Mouse (Mus musculus) thymus, adult 2 months (tissue): ENCODE measurements around the gene Gcfc2. TPM values are rescaled to one million over a fixed set of nuclear protein-coding genes. Genes with fewer than 3 reads are reported as not detected.
A peak's percentile ranks its signal among the peaks of the same experiment; 100 is the strongest.

Experiments used
- DNase-seq: peaks from one replicate; pipeline ENCODE4 v3.0.0; 2021
- H3K27ac ChIP-seq: fragments of 200-500 bp; 2 replicates; pipeline ENCODE4 v1.5.1; 2012; ENCODE audit warnings: low read length, control low read depth; ENCODE audit not compliant: control insufficient read depth, insufficient read depth
- H3K27me3 ChIP-seq: fragments of 200-500 bp; 2 replicates; pipeline ENCODE4 v1.6.1; 2012; ENCODE audit warnings: mild to moderate bottlenecking, low read length, moderate library complexity, mixed read lengths; ENCODE audit not compliant: control insufficient read depth, insufficient read depth
- H3K36me3 ChIP-seq: fragments of 200-500 bp; 2 replicates; pipeline ENCODE4 v1.6.1; 2012; ENCODE audit warnings: mild to moderate bottlenecking, low read length, moderate library complexity; ENCODE audit not compliant: control insufficient read depth, insufficient read depth
- H3K4me1 ChIP-seq: fragments of 200-500 bp; replicated peaks from 2 replicates; pipeline ENCODE4 v1.6.1; 2012; ENCODE audit warnings: low read length; ENCODE audit not compliant: control insufficient read depth, insufficient read depth
- H3K4me3 ChIP-seq: fragments of 200-500 bp; 2 replicates; pipeline ENCODE4 v1.5.1; 2012; ENCODE audit warnings: mild to moderate bottlenecking, low read length, control low read depth, moderate library complexity; ENCODE audit not compliant: control insufficient read depth, insufficient read depth
- CTCF ChIP-seq: fragments of 200-500 bp; IDR thresholded peaks from 2 replicates; pipeline ENCODE4 v1.5.1; 2012; ENCODE audit warnings: mild to moderate bottlenecking, control low read depth, low read length, moderate library complexity, borderline replicate concordance; ENCODE audit not compliant: control insufficient read depth, poor library complexity, insufficient read depth; ENCODE audit errors: extremely low read depth
- POLR2A ChIP-seq: fragments of 200-500 bp; IDR thresholded peaks from 2 replicates; pipeline ENCODE4 v1.6.1; 2012; ENCODE audit warnings: mild to moderate bottlenecking, low read length, control low read depth, moderate library complexity; ENCODE audit not compliant: control insufficient read depth, poor library complexity, insufficient read depth; ENCODE audit errors: extremely low read depth
- WGBS: fragments of 180-500 bp; shearing (Covaris S2); methylation state at CpG from one replicate; pipeline ENCODE4 v1.1.7; 2018; 5-methylcytosine and 5-hydroxymethylcytosine counted together
- polyA plus RNA-seq: library from polyadenylated mRNA; depleted of rRNA; stranded (reverse); fragments of >200 nt; gene quantifications from 2 replicates; pipeline ENCODE4 v1.2.3, GENCODE M21; 2012

Gene Gcfc2
- polyA plus RNA-seq, 1 experiment = 5.0 TPM

DNA sequence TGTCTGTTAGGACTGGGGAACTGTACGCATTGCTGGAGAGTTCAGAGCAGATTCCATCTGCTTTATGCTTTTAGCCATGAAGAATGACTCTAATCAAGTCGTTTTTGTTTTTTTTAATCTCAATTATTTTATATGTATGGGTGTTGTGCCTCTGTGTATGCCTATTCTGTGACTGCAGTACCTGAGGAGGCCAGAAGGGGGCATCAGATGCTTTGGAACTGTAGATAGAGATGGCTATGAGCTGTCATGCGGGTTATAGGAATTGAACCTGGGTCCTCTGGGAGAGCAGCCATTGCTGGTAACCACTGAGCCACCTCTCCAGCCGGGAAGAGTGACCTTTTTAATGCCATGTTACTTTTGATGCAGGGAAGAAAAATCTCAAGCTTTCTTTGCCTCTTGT is 32.9 kb downstream of the Gcfc2 start:
- 94% methylated on average over 4 of the region's 4 CpGs for WGBS
- TF ChIP-seq CTCF = no peak
- no peak for TF ChIP-seq POLR2A
- Histone ChIP-seq H3K27ac (no peak overlapping the region), H3K4me1 (no peaks in the 10 kb centered on the region), H3K36me3 (peaks cover 47% of the 10 kb centered on the region), H3K4me3 (no peak overlapping the region), H3K27me3 (no peaks in the 10 kb centered on the region)
- DNase-seq = peak; percentile 18

DNA sequence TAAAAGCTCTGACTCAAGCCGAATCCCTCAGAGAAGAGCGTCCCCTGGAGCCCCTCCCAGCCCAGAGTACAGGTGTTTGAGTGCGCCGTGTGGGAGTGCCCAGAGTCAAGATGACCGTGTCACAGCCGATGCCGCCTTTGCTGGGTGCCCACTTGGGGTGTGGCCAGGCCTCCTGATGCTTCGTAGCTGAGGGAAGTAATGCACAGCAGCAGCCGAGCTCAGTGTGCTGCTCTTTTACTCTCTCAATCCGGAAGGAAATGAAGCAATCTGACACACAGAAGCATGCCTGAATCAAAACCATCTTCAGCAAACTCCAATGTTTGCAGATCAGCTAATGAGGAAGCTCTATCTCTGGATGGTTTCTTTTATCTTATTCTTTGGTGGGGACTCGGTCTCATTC is 34.5 kb downstream of the Gcfc2 start:
- H3K4me1 ChIP-seq = no peaks in the 10 kb centered on the region
- DNase-seq = no peak
- no peak overlapping the region for H3K27ac ChIP-seq
- WGBS = 96% methylated on average over 11 of the region's 11 CpGs
- no peak for TF ChIP-seq CTCF
- no peak for TF ChIP-seq POLR2A
- H3K36me3 ChIP-seq = peaks cover 47% of the 10 kb centered on the region
- no peak overlapping the region for H3K4me3 ChIP-seq
- H3K27me3 ChIP-seq = no peaks in the 10 kb centered on the region

DNA sequence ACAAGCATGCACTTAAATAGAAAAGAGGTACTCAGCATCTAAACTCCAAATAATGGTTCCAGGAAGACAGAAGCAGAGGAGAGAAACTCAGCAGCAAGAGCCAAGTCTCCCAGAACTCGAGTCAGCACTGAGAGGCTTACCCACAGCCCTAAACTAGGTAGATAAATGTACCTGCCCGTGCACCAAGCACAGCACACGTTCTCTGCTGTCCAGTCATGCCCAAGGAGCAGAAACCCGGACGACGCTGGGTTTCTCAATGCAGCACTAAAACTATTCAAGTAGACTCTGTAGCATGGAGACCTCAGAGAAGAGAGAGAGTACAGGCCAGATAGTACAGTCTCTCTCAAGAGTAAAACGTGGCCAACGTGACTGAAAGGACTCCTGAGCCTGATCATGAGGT is 36.4 kb downstream of the Gcfc2 start:
- TF ChIP-seq CTCF (no peak), POLR2A (no peak)
- Histone ChIP-seq H3K4me1 (no peaks in the 10 kb centered on the region), H3K27me3 (no peaks in the 10 kb centered on the region), H3K27ac (no peak overlapping the region), H3K4me3 (no peak overlapping the region), H3K36me3 (peaks cover 45% of the 10 kb centered on the region)
- WGBS = 96% methylated on average over 8 of the region's 8 CpGs
- no peak for DNase-seq

DNA sequence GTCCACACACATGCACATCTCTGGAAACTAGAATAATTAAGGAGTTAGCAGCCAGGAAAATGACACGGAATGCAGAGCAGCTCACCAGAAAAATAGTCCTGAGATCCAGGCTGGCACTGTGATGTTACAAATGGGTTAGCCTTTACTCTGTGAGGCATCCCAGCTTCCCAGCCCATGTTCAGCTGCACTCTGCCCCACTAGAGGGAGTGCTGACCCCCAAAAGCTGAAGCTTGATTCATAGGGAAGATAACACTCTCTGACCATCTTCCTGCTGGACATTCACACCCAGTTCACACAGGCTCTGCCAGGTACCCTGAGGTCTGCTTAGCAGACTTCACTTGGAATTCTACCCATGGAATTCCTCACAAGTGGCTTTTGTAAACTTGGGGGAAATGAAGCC is 36.8 kb downstream of the Gcfc2 start:
- Histone ChIP-seq H3K36me3 (peaks cover 45% of the 10 kb centered on the region), H3K4me3 (no peak overlapping the region), H3K27ac (no peak overlapping the region), H3K27me3 (no peaks in the 10 kb centered on the region), H3K4me1 (peaks cover 2% of the 10 kb centered on the region)
- DNase-seq = no peak
- TF ChIP-seq POLR2A (no peak), CTCF (no peak)
- WGBS = 100% methylated on average over 1 of the region's 1 CpGs

DNA sequence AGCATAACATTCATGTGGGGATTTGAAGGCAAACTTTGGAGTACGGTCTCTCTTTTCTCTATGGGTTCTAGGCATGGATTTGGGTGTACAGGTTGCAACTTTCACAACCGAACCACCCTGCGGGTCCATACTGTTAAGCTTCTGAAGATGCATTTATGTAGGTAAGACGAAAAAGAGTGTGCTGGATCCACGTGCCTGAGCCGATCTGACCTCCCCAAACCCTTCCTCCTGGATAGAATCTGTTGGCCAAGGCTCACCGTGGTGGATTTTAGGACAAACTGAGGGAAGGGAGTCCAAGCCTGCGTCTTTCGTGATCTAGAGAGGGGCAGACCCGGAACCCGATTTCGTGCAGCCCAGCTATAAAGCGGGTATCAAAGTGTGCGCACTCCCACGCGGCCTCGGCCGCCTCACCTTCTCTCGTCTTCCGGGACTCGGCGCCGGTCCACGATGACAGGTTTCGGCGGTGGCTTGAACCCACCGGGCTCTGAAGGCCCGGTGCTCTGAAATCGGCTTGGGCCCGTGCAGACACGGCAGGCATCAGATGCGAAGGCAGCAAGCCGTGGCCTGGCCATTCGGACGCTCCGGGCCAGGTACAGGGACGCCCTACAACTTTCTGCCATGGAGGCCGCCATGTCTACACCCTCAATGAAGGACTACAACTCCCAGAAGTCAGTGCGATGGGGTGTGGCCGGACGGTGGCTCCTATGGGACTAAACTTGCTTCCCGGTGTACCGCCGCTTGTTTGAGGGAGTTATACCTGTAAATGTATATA is 42.0 kb downstream of the Gcfc2 start, which contains the start of gene Mrpl19:
Gene Mrpl19 (minus strand): TSS at position 663 of the 772 bp plus-strand sequence.
- Histone ChIP-seq H3K36me3 (peaks cover 22% of the 10 kb centered on the region), H3K27ac (no peak within 1 kb of the TSS), H3K27me3 (no peaks in the 10 kb centered on the region), H3K4me1 (peaks cover 3% of the 10 kb centered on the region), H3K4me3 (peak within 1 kb of the TSS; percentile 91)
- WGBS = under 1% methylated on average over 44 of the region's 44 CpGs
- peak; percentile 95 for DNase-seq
- TF ChIP-seq CTCF (no peak), POLR2A (no peak)

DNA sequence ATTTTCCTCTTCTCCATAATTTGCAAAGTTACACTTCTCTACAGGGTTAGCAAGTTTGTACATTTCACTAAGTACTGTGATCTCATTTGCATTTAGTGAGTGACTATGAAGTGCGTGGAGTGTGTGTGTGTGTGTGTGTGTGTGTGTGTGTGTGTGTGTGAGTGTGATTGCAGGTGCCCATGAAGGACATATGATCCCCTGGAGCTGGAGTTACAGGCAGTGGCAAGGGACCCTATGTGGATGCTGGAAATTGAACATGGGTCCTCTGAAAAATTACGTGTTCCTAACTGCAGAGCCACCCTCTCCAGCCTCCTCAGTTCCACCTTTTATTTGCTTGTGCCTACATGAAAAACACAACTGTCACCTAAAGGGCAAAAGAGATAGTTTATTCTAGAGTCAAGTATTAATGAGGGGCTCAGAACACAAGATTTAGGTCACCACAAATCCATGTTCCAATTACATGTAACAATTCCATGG is 42.6 kb downstream of the Gcfc2 start:
- Histone ChIP-seq H3K36me3 (peaks cover 15% of the 10 kb centered on the region), H3K27me3 (no peaks in the 10 kb centered on the region), H3K4me3 (no peak overlapping the region), H3K4me1 (peaks cover 3% of the 10 kb centered on the region), H3K27ac (no peak overlapping the region)
- DNase-seq = no peak
- TF ChIP-seq CTCF (no peak), POLR2A (no peak)
- WGBS = 67% methylated on average over 2 of the region's 2 CpGs
